Comparison of ENCODE assay signal across 9 mouse cellular contexts in genomic region chr3:98099287-98099686, GRCm38 (mm10).
A peak's percentile ranks its signal among the peaks of the same experiment; 100 is the strongest.
DNase-seq lines count a peak whose midpoint lies in the region; ATAC-seq and TF ChIP-seq lines count a peak whose summit lies in the region.
"Had no signal": no experiment of that assay in that cellular context is flagged by ENCODE, and none has a peak within 500 bp of the region (broad histone marks: within the 10 kb centered on the region; RNA-seq: fewer than 3 reads in every experiment).

No protein-coding gene starts in this region.

- H3K9me3 ChIP-seq in midbrain, postnatal 0 days (ENCODE audit: low read length), result no peaks in the 10 kb centered on the region
- H3K9me3 ChIP-seq in midbrain, embryonic 10.5 days (replicated peaks), result peaks cover 15% of the 10 kb centered on the region
- no peaks in the 10 kb centered on the region for H3K9me3 ChIP-seq in liver, postnatal 0 days (ENCODE audit: low read length)
- peaks cover 13% of the 10 kb centered on the region for H3K9me3 ChIP-seq in heart, embryonic 12.5 days (replicated peaks)

- TF ChIP-seq EP300 in liver, postnatal 0 days (IDR thresholded peaks at IDR 0.05; ENCODE audit: low read depth), result no peak

- DNase-seq in adrenal gland, postnatal 10 days, result peak; percentile 34
- DNase-seq in adrenal gland, adult 8-10 months, result no peak
- no peak for DNase-seq in midbrain, postnatal 0 days (ENCODE audit: low spot score)
- DNase-seq in midbrain, embryonic 10.5 days (ENCODE audit: low spot score), result no peak
- peak; percentile 70 for DNase-seq in liver, postnatal 0 days
- DNase-seq in thymus, postnatal 36 days, result peak; percentile 22 to 37
- no peak for DNase-seq in heart, adult 8-10 months (ENCODE audit: low spot score)

- 91% methylated on average over 10 of the region's 10 CpGs for WGBS in midbrain, postnatal 0 days
- WGBS in midbrain, embryonic 10.5 days, result 87% methylated on average over 10 of the region's 10 CpGs
- 83% methylated on average over 10 of the region's 10 CpGs for WGBS in liver, postnatal 0 days (ENCODE audit: insufficient replicate concordance)
- 87% methylated on average over 10 of the region's 10 CpGs for WGBS in heart, embryonic 12.5 days

- no peak for ATAC-seq in midbrain, postnatal 0 days (ENCODE audit: low FRiP score)
- no peak for ATAC-seq in liver, postnatal 0 days
- no peak for ATAC-seq in heart, embryonic 12.5 days (ENCODE audit: insufficient number of reproducible peaks, low FRiP score)

- no peak overlapping the region for H3K9ac ChIP-seq in midbrain, postnatal 0 days (replicated peaks; ENCODE audit: low read length, poor library complexity, severe bottlenecking)
- no peak overlapping the region for H3K9ac ChIP-seq in liver, postnatal 0 days (replicated peaks)
- no peak overlapping the region for H3K9ac ChIP-seq in heart, embryonic 12.5 days

- H3K27ac ChIP-seq in midbrain, postnatal 0 days (ENCODE audit: low read depth, low read length), result no peak overlapping the region
- no peak overlapping the region for H3K27ac ChIP-seq in midbrain, embryonic 10.5 days (replicated peaks)
- no peak overlapping the region for H3K27ac ChIP-seq in liver, postnatal 0 days (ENCODE audit: low read depth)
- no peak overlapping the region for H3K27ac ChIP-seq in heart, embryonic 12.5 days (ENCODE audit: poor library complexity, severe bottlenecking)

- H3K4me1 ChIP-seq in midbrain, postnatal 0 days (ENCODE audit: insufficient read depth, low read length), result no peaks in the 10 kb centered on the region
- peaks cover 20% of the 10 kb centered on the region for H3K4me1 ChIP-seq in midbrain, embryonic 10.5 days
- H3K4me1 ChIP-seq in liver, postnatal 0 days (ENCODE audit: insufficient read depth), result no peaks in the 10 kb centered on the region
- H3K4me1 ChIP-seq in heart, embryonic 12.5 days (replicated peaks), result peaks cover 18% of the 10 kb centered on the region

- H3K4me3 ChIP-seq in midbrain, postnatal 0 days (ENCODE audit: low read depth, low read length), result no peak overlapping the region
- H3K4me3 ChIP-seq in midbrain, embryonic 10.5 days, result no peak overlapping the region
- no peak overlapping the region for H3K4me3 ChIP-seq in liver, postnatal 0 days (ENCODE audit: low read depth, low read length)
- no peak overlapping the region for H3K4me3 ChIP-seq in heart, embryonic 12.5 days
- H3K4me3 ChIP-seq: erythroblast, embryonic 14.5 days had no signal

- no peaks in the 10 kb centered on the region for H3K27me3 ChIP-seq in midbrain, postnatal 0 days (ENCODE audit: insufficient read depth, low read length)
- no peaks in the 10 kb centered on the region; the same call in 1 of the 2 replicates for H3K27me3 ChIP-seq in midbrain, embryonic 10.5 days (ENCODE audit: low read depth, poor library complexity, severe bottlenecking)
- no peaks in the 10 kb centered on the region for H3K27me3 ChIP-seq in liver, postnatal 0 days (ENCODE audit: insufficient read depth, low read length)
- H3K27me3 ChIP-seq in heart, embryonic 12.5 days (replicated peaks), result no peaks in the 10 kb centered on the region

- peak; percentile 34 for TF ChIP-seq CTCF in midbrain, postnatal 0 days (IDR thresholded peaks at IDR 0.05)
- peak; percentile 68 for TF ChIP-seq CTCF in liver, postnatal 0 days (IDR thresholded peaks at IDR 0.05; ENCODE audit: low read depth)

- H3K36me3 ChIP-seq in midbrain, postnatal 0 days (ENCODE audit: insufficient read depth, low read length), result no peaks in the 10 kb centered on the region
- H3K36me3 ChIP-seq in midbrain, embryonic 10.5 days, result peaks cover 74% of the 10 kb centered on the region
- peaks cover 63% of the 10 kb centered on the region for H3K36me3 ChIP-seq in liver, postnatal 0 days (replicated peaks; ENCODE audit: insufficient read depth, low read length)
- H3K36me3 ChIP-seq in heart, embryonic 12.5 days, result peaks cover 70% of the 10 kb centered on the region

- no peak overlapping the region for H3K4me2 ChIP-seq in midbrain, postnatal 0 days (ENCODE audit: low read depth, low read length, poor library complexity, severe bottlenecking)
- no peak overlapping the region for H3K4me2 ChIP-seq in liver, postnatal 0 days (ENCODE audit: low read depth, low read length)
- H3K4me2 ChIP-seq in heart, embryonic 12.5 days, result no peak overlapping the region

Comparison
In these comparisons a context has a peak if more than half of its experiments do, and no peak if none do; other contexts are left out.
1. DNase-seq: peak in adrenal gland, postnatal 10 days (single experiment), liver, postnatal 0 days (single experiment) and thymus, postnatal 36 days (2 of 2); none in adrenal gland, adult 8-10 months (single experiment), midbrain, postnatal 0 days (single experiment), midbrain, embryonic 10.5 days (single experiment) and heart, adult 8-10 months (single experiment).